Mouse (Mus musculus) adrenal gland, adult (tissue): Measurements from ENCODE around the gene Gde1.

Experiments used
- DNase-seq, 2 experiments: peaks; one replicate each; pipeline ENCODE4 v3.0.0; 2022 to 2023; ENCODE audit warnings: low spot score in 1 of 2; ENCODE audit not compliant: inconsistent age in 2 of 2

Gene Gde1

DNA sequence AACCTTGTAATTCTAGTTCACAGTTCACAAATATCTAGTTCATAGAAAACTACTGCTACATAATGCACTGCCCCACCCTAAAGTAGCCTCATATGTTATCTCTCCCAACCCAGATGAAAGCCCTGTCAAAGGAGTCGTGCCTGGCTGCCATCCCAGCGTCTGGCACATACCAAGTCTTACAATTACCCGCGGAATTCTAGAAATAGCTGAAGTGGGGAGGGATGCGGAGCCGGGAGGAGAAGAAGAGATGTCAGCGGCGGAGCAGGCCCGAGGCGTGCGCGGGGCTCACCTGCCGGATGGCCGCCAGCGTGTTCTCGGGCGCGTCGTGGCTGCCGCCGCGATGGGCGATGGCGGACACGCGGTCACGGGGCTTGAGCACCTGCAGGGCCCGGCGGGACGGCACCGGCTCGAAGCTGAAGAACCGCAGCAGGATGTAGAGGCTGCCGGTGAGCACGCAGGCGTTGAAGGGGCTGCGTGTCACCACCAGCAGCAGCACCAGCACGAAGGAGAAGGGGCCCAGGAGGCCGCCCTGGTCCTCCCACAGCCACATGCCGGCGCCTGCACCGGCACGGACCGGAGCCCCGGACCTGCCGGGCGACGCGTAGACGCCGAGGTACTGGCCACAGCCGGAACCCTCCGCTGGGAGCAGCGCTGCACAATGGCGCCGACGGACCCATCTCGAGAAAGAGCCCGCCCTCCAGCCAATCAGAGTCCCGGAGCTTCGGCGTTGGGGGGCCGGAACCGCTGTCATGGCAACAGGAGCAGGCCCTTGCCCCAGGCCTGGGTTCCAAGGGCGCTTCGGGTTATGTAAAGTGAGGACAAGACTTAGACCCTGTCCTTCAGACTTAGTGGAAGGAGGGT, at the start of gene Gde1:
Gde1 (minus strand) TSS at position 678 of the 861 bp plus-strand sequence.
- DNase-seq: peak; percentile 95 to 98

DNA sequence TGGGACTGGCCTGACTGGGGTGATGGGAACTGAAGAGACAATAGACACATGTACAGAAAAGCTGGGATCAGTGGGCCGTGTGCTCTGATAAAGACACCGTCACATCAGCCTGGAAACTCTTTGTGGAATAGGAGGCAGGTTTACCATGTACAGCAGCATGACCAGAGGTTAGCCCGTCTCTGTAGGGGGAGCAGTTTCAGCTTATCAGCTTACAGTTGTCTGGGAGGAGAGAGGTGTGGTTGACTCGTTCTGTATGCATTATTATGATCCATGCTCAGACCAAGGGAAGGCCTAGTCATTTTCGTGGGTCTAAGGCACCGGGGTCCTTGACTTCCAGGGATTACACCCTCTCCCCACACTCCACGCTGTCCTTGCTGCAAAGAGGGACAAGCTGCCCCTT, 46.0 kb upstream of the Gde1 start:
- DNase-seq: no peak

DNA sequence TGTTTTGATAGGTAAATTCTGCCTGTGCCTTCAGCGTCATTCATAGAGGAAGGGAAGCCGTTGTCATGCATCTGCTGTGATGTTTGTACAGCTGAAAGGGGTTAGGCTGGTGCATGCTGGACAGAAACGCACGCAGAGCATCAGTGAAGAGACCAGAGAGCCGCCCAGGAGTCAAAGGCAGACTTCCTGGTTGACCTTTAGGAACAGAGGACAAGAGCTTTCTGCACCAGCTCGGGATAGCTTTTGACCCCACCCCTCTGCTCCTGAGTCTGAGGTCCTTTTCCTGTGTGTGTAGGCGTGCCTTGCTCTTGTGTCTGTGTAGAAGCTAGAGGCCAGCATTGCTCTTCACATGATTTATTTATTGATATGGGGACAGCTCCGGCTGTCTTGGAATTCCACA, 44.1 kb upstream of the Gde1 start:
- DNase-seq: no peak

DNA sequence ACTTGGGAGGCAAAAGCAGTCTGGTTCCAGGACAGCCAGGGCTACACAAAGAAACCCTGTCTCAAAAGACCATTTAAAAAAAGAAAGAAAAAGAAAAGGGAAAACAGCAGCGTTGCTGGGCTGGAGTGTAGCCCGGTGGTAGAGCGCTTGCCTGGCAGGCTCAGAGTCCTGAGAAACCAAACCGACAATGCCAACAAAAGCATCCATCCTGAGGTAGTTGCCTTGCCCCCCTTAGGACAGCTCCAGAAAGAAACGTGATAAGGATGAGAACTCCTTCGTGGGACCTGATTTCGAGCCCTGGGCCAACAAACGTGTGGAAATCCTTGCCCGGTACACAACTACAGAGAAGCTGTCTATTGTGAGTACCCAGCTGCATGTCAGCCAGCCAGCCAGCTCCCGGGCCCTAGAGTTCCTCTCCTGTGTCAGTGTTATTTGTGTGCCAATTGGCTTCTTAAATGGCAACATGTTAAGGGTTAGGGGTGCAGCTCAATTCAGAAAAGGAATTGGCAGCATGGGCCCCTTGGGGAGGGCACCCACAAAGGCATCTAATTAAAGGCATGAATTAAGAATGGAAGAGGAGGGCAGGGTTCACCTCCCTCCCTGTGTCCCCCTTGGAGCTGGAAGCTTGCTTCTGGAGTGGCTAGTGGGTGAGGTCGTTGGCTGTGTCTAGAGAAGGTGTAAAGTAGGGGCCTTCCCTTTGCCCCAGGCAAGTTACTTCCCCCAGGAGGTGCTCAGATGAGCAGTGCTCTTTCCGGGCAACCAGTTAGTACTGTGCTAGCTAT, 42.5 kb upstream of the Gde1 start:
- no peak for DNase-seq

DNA sequence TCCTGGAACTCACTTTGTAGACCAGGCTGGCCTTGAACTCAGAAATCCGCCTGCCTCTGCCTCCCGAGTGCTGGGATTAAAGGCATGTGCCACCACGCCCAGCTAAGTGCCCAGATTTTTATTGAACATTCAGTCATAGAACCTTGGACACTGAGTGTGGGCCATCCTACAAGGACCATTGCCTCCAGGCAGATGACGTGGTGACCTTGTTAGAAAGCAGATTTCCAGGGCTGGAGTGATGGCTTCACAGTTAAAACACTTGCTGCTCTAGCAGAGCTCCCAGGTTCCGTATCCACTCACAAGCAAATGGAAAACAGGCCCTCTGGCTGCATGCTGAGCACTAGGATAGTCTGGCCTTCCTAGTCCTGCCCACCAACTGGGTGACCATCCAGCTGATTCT, 39.2 kb upstream of the Gde1 start:
- DNase-seq: peak in 1 of 2 experiments; percentile 80

DNA sequence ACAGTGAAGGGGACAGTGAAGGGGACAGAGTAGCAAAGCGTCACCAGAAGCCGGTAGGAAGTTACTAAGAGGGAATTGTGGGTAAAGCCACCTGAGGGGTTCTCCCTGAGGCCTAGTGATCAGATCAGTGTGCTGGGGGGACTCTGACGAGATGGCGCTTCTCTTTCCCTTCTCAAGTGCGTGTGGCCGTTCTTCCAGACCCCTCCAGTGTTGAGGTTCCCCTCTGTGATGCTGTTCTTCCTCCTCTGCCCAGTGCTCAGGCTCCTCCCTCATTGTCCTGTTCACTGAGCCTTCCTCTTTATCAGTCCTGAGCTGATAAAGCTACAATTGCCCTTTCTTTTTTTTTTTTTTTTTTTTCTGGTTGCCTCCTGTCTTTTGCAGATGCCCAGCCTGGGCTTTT, 36.7 kb upstream of the Gde1 start:
- no peak for DNase-seq

DNA sequence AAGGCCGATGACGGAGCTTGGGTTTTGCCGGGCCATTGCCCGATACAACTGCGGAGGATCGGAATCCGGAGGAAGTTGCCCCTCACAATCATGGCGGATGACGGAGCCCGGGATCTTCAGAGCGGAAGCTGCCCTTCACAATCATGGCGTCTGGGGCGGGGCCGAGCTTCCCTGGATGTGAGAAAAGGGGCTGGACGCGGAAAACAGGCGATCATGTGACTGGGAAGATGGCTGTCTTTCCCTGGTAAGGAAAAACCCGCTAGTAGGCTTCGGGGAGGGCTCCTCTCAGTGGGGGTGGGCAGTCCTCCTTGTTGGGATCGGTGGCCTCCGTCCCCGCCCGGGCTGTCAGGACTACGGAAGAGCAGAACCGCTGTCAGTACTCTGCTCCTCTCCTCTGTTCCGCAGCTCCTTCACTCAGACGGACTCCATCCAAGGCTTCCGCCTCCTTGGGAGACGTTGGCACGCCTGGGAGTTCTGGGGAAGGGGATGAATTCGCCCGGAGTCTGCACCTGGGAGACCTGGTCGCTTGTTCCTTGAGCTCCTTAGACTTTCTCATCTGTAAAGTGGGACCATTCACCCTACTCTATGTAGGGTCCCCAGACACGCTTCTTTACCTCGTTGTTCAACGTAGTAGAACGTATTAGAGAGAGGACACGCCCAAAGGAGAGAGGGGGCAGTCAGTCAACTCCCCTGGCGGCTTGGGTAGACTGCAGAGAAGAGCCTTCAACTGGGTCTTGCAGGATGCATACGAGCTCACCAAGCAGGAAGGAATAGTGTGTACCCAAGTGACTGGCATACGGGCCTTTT, 35.2 kb upstream of the Gde1 start:
- DNase-seq: peak; percentile 96 to 98

DNA sequence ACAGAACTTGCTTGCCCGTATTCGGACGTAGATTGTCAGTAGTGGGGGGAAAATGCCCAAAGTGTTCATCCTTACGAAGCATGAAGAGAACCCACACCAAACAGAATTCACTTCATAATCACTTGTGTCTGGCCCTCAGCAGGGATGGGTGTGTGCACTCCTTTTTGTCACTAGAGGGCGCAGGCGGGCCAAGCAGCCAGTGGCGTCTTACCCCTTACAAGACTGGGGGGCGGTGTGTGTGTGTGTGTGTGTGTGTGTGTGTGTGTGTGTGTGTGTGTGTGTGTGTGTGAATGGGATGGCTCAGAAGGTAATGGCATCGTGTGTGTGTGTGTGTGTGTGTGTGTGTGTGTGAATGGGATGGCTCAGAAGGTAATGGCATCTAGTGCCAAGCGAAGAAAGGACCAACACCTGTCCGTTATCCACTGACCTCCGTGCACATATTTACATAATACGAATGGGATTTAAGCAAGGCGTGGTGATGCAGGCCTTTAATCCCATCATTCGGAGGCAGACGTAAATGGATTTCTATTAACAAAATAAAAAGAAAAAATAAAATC, 34.5 kb upstream of the Gde1 start, which contains the start of gene Vps35l:
Vps35l (plus strand) TSS at position 252 of the 557 bp plus-strand sequence.
- peak; percentile 84 to 93 for DNase-seq

DNA sequence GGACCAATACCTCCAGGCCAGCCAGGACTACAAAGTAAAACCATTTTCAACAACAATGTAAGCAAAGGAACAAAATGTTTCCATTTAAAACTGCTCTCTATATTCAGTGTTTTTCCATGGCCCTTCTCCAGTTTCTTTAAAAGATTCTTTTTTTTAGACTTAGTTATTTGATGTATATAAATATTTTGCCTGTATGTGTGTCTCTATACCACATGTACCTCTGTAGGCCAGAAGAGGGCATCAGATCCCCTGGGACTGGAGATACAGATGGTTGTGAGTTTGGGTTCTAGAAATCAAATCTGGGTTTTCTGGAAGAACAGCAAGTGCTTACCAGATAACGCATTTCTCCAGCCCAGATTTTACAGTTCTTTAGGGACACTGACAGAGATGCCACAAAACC, 33.2 kb upstream of the Gde1 start:
- no peak for DNase-seq

DNA sequence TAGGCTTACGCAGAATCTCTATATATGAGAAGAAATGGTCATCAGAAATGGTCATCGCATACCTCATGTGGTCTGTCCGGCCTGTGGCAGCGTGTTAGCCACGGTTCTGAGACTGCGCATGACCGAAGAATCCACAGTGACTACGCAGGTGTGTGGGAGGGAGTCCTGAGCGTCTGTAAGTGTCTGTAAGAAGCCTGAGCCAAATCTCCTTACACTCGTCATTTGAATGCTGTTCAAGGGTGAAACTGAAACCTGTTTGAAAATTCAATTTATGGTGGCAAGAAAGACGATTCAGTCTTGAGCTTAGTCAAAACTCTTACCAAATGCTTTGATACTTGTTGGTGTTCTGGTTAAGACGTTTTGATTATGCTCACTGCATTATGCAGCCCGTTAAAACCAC, 27.6 kb upstream of the Gde1 start:
- no peak for DNase-seq

DNA sequence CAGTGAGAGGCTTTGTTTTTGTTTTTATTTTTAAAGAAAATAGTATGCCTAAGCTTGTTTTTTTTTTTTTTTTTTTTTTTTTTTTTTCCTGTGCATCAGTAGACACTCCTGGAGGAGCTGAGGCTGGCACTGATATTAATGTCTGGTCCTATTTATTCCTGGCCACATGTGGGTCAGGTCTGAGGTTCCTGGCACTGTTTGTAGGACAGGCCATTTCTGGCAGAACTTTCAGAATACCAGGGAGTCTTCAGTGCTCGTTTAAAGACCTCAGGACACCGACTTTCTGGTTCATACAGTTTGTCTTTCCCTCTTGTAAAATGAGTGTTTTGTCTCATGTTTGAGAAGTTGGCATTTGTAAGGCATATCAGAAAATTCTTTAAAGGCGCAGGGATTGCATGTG, 26.2 kb upstream of the Gde1 start:
- no peak for DNase-seq

DNA sequence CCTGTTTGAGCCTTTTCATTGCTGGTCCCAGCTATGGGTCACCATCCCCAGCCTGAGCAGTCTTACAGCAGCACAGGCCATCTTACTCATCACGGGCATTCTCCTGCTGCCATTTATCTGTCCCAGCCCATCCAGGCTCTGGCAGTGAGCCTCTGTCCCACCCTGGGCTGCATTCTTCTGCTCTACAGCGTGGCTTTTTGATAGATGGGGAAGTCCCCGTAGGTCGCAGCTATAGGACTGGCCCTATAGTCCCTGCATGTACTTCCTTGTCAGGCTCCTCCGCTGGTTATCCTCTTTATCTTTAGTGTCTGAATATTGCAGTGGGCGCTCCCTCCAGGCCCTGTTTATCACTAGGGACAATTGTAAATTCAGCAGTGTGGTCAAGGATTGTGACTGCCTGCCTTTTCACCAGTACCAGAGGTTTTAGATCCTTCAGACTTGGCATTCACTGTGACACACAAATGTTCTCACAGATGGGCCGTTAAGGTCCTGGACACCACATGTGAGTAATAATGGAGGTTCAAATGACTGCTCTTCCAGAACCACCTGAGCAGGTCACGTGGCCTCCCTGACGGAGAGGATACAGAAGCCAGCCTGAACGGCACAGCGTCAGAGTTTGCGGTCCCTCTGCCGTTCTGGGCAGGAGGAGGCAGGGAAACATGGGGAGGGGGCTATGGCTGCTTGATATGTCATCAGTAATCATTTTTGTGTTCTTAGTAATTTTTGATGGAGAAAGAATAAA, 23.4 kb upstream of the Gde1 start:
- no peak for DNase-seq

DNA sequence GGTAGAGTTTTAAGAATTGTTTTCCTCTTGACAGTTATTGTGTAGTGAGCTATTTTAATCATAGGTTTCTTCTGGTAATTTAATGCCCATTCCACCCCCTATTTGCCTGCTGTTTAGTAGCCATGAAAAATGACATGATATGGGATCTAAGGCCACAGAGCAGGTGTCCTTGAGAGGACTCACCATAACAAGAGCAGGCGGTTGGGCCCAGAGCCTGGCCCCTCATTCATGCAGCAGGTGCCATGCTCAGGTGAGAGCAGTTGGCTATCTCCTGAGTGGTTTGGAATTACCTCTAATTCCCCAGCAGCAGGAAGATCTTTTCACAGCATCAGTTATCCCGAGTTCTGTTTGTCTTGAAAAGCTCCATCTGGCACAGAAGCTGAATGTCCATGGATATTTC, 19.9 kb upstream of the Gde1 start:
- DNase-seq: no peak

DNA sequence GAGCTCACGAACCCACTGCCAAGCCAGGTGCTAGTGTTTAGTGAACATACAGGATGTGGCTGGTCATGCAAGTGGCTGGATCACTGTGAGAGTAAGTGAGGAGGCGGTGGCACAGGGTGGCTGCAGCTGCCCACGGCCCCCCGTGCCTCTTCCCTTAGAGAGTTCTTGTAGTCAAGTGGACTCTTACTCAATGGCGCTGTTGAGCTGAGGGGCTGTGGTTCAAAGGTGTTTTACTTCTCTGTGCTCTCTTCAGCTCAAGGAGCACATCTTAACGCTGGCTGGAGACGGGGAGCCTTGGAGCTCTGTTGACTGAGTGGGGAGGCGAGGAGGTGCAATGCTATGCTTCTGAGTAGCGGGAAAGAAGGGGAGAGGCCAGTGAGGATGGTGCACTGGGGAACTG, 18.3 kb upstream of the Gde1 start:
- no peak for DNase-seq

DNA sequence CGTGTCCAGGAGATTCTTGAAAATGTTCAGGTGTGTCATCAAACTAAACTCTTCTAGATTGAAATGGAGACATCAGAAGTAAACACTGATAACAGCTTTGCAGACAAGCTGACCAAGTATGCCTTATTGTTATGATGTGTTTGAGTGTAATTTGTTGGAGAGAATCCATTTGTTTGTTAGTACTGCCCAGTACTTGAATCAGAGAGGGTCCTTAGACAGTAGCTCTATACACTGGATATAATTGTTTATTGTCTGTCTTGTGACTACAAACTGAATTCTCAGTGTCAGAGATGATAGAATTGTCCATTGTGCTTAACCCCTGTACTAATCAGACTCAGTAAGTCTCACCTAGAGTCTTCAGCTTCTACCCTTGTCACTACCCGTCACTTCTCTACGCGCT, 12.5 kb upstream of the Gde1 start:
- no peak for DNase-seq

DNA sequence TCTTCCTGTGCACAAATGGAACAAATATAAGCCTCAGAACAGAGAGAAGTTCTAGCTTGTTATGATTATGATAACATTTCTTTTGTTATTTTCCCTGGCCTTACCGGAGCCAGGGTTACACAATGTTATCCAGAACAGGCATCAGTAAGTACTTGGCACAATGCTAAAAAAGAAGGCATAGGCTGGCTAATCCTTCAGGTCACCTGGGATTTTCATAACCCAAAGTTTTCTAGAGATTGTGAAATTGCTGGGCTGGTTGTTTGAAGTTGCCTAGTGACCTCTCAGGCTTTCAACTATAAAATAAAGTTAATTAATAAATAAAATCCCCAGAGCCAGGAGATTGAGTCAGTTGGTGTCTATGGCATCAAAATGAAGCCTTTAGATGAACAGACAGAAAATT, 9.3 kb upstream of the Gde1 start:
- no peak for DNase-seq

DNA sequence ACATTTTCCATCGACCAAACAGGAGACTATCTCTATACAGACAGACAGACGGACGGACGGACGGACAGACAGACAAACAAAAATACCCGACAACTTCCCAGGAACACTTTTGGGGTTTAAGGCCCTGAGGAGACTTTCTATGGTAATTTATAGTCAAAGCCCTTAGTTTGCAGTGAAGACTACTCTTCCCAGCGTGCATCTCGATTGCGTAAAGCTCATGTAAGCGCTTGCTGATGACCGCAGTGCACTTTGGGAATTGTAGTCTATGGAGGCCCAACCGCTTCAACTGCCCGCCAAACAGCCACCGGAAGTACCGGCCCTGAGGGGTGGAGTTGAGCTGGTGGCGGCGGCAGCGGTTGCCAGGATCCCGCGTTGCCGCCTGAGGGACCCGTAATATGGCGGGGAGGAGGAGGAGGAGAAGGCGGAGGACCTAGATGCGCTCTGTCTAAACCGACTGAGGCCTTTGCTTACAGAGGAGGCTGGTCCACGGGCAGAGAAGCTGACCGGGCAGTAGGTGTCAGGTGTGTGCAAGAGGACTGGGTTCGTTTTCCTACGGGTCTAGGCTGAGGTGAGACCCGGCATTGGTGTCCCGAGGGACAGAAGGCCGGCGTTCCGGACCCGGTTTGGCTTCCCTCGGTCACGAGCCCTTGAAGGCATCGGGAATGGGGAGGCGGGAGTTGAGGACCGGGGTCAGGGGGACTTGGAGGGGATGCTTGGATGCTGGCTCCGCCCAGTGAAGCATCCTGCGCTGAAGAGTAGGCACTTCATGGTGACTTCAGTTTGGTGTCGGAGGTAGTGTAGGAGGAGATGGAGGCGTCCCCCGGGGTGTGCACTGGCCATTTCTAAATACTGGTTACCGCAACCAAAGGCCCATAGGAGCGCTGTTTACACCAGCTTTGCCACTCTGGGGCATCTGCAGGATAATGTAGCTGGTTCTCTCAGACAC, 6.9 kb upstream of the Gde1 start, which contains the start of gene Ccp110:
Ccp110 (plus strand) TSS at position 325 of the 946 bp plus-strand sequence.
- DNase-seq: peak; percentile 96 to 97

DNA sequence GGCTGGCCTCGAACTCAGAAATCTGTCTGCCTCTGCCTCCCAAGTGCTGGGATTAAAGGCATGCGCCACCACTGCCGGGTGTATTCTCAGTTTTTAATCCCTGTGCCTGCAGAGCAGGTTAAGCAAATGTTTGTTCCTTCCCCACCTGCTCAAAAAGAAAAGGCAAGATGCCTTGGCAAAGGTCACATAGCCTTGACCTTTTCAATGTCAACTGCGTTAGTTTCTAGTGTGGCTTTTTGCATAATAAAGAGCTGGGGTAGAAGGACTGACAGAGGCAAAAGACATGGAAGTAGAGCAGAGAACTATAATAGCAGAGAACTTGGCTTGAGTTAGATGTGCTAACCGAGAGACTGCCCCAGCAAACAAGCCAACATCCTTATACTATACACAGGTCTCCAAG, 5.2 kb upstream of the Gde1 start:
- DNase-seq: no peak

DNA sequence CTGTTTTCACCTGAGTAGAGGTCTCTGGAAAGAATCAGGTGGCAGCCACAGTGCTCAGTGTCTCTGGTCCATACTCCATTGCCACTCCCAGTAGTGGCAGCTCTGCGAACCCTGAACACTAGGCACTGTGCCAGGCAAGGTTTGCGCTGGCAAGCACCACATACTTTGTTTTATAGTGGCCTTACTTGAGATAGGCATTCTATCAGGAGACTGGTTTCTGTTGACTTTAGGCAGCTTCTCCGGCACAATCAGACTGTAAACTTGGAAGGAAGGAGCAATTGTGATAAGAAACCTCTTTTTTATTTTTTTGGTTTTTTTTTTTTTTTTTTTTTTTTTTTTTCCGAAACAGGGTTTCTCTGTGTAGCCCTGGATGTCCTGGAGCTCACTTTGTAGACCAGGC, 2.4 kb upstream of the Gde1 start:
- DNase-seq: peak in 1 of 2 experiments; percentile 48
